Mouse (Mus musculus) adrenal gland, postnatal 4 days (tissue): Measurements from ENCODE around the gene Pold4. TPM values are rescaled to one million over a fixed set of nuclear protein-coding genes. Genes with fewer than 3 reads are reported as not detected.

Experiments
- DNase-seq, 2 experiments: peaks; one replicate each; pipeline ENCODE4 v3.0.0; 2021 to 2022; ENCODE audit warnings: low spot score in 2 of 2, mixed read lengths in 2 of 2
- long read RNA-seq, 2 experiments: library from polyadenylated mRNA; stranded (forward); transcript quantifications; one replicate each; pipeline ENCODE4 v2.0.0; 2021
- total RNA-seq, 2 experiments: library from RNA; stranded (reverse); gene quantifications; 2 replicates each; pipeline ENCODE4 v1.2.3; 2021

Pold4 gene
- total RNA-seq: 10 to 100 TPM; 32.7 to 34.3 TPM
- long read RNA-seq, experiment 1, transcript Pold4-201 (4 exons, 913 nt): major isoform, 26 of 33 reads
- long read RNA-seq, experiment 1, partial matches to known transcripts: 0 of 33 reads
- long read RNA-seq, experiment 1, other reads (novel, unspliced or antisense): 2 of 33 reads
- long read RNA-seq, experiment 2, transcript Pold4-201 (4 exons, 913 nt): major isoform, 11 of 18 reads
- long read RNA-seq, experiment 2, partial matches to known transcripts: 1 of 18 reads
- long read RNA-seq, experiment 2, other reads (novel, unspliced or antisense): 4 of 18 reads

DNA sequence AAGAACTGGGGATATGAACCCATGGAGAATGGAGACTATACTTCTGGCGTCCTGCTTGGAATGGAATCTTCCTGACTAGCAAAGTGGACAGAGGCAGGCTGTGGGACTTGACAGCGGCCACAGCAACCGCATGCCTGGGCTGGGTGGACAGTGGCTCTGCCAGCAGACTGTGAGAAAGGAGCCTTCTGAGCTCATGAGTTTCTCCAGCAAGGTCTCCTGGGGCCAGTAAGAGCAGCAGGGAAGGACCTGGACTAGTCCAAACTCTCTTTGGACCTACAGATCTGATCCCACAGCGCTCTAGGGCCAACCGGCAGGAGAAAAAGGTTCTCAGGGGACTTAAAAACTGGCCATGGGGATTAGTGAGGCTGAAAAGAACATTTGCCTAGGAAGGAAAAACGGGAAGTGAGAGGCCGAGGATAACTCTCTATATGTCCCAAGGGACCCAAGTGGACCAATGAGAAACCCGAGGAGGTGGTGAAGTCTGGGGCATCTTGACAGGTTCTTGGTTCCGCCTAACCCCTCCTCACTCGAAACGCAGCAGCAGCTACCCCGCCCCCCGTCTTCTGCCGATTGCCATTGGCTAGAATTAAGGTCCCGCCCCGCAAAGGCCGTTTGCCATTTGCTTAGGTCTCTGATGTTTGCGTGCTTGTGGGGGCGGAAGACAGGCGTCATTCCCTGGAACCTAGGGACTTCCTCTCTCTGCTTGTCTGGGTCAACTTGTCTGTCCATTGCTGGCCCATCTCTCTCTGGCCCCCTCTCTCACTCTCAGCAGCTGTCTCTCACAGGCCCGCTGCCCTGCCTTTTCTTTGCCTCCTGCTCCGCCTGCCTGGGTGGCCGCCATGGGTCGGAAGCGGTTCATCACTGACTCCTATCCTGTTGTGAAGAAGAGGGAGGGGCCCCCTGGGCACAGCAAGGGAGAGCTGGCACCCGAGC is at the start of gene Pold4:
Gene Pold4 (plus strand): TSS at position 647 of the 933 bp plus-strand sequence.
- DNase-seq: peak; percentile 88 to 94

DNA sequence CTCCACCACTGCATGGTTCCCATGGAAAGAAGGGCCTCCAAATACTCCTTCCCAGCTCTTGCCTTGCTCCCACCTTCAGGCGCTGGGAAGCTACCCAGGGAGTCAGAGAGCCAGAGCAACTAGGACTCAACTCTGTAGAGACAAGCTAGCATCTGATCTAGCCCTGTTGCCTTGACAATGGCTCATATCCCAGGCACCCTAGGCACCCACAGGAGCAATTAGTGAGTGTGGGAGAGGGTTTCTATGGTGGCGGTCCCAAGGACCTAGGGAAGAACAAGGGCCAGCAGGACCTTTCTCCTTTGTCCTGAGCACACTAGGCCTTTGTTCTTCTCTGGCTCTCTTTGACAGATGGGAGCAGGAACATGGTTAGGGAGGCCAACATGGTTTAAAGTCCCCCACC is 48.0 kb upstream of the Pold4 start:
- no peak for DNase-seq

DNA sequence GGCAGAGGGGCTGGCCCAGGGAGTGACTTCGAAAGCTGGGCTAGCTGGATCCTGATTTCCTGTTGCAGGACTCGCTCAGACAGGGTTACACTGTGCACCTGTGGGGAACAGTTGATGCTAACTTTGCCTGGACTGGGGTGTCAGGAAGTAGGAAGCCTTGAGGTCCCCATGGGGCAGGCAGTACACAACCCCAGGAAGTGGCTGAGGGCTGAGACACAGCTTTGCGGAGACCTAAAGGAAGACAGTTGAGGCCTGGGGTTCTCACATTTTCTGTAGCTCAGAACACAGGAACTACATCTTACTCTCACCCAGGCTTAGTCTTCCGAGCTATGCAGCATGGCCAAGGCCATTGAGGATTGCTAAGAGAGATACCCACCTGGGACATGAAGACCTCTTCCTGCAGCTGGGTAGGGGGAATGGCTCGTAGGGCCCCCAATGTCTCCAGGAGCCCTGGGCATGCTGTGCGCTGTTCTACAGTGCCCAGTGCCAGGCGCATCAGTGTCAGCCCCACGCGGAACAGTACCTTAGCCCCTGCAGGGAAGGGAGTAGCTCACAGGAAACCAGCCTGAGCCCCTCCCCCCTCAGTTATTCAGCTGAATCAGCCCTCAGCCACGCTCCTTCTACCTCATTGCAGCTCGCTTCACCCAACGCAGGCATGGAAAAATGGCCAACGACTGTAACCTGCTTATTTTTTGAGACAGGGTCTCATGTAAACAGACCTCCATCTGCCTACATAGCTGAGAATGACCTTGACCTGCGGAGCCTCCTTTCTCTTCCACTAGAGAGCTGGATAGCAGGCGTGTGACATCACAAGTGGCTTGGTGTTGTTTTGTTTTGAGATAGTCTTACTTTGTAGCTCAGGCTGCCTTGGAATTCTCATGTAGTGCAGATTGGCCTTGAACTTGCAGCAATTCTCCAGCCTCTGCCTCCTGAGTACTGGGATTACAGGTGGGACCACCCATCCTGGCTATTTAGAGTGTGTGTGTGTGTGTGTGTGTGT is 46.4 kb upstream of the Pold4 start:
- DNase-seq: no peak

DNA sequence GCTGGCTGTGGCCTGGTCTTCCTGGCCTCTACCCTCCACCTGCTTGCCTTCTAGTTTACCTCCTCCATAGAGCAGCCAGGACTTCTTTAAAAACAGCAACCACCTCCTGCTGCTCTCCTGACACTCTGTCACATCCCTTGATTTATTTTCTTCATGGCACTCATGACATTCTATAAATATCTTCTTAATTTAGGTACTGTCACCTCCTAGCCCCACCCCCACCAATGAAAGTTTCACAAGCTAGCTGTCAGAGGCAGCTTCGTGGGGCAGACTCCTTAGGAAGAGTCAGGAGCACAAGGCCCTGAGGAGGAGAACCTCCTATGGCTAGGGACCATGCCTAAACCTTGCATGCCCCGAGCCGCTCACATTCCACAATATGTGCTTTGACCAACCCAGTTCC is 44.4 kb upstream of the Pold4 start:
- DNase-seq: no peak

DNA sequence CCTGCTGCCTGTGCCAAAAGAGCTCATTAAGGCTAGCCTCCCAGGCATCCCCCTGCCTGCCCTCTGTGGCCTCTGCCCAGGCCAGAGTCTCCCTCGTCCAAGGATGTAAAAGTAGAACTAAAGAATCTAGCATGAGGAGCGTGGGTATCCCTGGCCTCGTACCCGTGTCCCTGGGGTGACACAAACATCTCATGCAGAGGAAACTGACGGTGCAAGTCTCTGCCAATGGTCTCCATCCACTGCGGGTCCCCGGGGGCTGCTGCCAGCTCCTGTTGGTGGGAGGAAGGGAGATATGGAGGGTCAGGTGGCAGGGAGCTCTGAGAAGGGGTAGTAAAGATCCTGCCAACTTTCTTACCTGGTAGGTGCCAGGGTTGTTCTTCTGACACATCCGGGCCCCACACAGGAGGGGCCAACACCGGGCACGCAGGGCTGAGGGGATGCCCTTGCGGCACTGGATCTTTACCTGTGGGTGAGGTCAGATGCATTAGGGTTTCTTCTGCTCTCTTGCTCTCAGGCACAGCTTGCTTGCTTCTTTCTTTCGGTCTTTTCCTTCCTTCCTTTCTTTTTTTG is 42.6 kb upstream of the Pold4 start:
- DNase-seq: no peak

DNA sequence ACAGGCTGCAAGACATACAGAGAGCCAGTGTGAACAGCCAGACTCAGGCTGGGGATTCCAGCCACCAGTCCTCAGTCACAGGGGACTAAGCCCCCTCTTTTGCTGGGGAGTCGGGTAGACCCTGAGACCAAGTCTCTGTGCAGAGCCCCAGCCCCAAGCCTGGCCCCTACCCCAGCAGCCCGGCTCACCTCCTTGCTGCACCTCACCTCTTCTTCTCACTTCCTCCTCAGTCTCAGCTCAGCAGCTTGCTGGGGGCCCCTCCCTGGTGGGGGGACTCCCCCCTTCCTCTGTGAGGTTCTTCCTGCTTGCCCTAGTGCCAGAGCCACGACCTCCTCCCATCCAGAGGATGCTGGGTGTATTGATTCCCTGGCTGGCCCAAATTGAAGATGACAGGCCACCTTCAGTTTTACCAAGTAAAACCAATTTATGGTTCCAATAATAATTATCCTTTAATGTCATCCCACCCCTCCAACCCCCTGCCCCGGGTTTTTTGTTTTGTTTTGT is 40.8 kb upstream of the Pold4 start, which contains the start of gene Tbc1d10c:
Gene Tbc1d10c (minus strand): TSS at position 454 of the 504 bp plus-strand sequence.
- no peak for DNase-seq

DNA sequence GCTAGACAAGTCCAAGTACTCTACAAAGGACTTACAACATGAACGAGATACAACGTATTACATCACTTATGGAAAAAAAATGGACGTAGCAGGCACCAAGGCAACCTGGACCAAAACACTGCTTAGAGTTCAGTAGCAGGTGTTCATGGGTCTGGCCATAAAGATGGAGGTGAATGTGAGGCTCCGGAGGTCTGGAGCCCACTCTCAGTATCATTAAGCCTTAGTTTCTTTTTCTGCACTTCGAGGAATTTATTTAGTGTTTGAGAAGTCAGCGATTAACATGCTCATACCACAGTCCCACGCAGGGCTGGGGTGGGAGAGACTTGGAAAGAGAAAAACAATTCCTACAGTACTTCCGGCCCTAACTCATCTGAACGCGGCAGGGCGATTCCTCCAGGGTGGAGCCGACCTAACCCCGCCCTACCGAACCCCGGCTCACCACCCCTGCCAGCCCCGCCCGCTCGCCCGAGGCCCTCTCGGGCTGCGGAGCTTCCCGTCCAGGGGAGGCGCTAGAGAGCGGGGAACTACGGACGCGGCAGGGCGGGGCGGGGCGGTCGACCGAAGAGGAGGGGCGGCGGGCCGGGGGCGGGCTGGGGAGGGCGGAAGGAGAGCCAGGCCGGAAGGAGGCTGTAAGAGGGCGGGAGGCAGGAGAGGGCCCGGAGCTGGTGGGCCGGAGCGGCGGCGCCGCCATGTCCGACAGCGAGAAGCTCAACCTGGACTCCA is 40.0 kb upstream of the Pold4 start, which contains the start of gene Ppp1ca:
Gene Ppp1ca (plus strand): TSS at position 538 of the 723 bp plus-strand sequence.
- DNase-seq: peak; percentile 95 to 96

DNA sequence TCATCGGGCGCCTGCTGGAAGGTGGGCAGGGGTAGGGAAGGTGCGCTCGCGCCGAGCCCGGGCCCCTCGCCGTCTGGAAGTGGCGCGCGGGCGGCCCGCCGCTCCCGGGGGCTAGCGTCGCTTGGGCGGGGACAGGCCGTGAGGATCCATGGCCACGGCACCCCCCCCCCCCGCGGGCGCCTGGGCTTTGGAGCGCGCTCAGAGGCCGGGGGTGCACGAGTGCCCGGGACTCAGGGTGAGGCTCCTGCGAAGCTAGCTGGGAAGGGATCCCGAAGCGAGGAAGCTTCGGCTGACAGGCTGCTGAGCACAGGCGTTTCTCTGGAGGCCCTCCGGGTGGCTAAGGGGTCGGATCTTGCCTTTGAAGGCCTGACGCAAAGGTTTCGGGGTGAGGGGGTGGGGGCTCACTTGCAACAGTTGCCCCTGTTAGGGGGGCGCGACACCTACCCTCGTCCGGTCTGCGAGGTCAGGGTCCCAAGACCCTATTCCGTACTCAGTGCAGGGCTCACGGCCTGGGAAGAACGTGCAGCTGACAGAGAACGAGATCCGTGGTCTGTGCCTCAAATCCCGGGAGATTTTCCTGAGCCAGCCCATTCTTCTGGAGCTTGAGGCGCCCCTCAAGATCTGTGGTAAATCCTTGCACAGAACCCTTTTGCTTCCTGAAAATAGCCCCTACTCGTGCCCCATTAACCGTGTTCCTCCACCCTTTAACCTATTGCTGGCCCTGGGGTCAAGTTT is 39.3 kb upstream of the Pold4 start:
- no peak for DNase-seq

DNA sequence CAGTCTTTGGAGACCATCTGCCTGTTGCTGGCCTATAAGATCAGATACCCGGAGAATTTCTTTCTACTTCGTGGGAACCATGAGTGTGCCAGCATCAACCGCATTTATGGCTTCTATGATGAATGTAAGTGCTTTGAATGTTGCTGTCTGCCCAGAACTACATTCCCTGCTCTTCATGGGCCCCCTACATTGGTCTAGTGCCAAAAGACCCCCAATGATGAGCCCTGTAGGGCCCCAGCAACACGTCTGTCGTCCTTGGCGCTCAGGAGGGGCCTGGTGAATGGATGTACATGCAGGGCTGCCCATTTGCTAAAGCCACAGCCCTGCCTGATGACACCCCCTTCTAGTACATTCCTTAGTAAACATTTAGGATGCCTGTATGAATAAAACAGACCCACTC is 38.6 kb upstream of the Pold4 start:
- DNase-seq: no peak

DNA sequence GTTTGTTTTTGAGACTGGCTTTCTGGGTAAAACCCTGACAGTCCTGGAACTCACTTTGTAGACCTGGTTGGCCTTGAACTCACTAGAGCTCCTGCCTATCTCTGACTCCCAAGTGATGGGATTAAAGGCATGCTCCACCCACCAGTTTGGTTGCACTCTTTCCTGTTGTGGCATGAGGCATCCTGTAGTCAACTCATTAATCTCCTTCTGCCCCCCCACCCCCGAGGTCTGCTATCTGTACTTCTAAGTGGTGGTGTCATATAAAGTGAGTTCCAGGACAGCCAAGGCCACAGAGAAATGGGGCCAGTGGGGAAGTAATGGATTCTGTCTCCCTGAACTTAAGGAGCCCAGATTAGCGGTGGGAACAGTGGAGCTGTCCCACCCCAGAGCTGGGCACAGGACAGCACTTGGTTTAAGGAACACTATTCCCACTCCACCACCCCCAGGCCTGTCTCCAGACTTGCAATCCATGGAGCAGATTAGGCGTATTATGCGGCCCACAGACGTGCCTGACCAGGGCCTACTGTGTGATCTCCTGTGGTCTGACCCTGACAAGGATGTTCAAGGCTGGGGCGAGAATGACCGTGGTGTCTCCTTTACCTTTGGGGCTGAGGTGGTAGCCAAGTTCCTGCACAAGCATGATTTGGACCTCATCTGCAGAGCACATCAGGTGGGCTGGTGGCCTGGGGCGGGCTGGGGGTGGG is 37.5 kb upstream of the Pold4 start:
- no peak for DNase-seq

DNA sequence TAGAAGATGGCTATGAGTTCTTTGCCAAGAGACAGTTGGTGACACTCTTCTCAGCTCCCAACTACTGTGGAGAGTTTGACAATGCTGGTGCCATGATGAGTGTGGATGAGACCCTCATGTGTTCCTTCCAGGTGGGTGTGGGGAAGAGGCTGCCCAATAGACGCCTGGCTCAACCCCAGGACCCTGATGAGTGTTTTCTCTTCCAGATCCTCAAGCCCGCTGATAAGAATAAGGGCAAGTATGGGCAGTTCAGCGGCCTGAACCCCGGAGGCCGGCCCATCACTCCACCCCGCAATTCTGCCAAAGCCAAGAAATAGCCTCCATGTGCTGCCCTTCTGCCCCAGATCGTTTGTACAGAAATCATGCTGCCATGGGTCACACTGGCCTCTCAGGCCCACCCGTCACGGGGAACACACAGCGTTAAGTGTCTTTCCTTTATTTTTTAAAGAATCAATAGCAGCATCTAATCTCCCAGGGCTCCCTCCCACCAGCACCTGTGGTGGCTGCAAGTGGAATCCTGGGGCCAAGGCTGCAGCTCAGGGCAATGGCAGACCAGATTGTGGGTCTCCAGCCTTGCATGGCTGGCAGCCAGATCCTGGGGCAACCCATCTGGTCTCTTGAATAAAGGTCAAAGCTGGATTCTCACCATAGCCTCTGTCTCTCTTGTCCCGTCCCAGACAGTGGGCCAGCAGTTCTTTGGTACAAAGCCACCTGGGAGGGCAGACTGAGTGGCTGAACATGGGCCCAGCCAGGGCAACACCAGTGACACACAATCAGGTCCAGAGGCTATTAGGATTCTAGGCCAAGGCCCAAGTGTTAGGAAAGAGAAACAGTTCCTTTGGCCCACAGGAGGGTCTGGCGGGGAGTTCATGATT is 36.7 kb upstream of the Pold4 start:
- no peak for DNase-seq

DNA sequence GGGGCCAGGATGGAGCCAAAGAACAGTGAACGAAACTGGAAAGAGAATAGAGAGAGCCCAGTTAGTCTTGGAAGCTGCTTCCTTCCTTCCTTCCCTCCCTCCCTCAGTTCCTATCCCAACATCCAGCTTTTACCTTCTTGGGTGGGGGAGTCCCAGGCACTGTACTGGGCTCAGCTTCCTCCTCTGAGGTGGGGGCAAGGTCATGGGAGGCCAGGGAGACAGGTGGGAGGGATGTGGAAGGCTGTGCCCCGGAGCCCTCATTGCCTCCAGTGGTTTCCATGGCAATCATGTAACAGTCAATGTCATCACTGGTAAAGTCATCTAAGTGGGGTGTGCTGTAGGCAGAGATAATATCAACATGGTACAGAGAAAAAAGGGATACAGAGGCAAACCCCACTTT is 35.7 kb upstream of the Pold4 start:
- DNase-seq: no peak

DNA sequence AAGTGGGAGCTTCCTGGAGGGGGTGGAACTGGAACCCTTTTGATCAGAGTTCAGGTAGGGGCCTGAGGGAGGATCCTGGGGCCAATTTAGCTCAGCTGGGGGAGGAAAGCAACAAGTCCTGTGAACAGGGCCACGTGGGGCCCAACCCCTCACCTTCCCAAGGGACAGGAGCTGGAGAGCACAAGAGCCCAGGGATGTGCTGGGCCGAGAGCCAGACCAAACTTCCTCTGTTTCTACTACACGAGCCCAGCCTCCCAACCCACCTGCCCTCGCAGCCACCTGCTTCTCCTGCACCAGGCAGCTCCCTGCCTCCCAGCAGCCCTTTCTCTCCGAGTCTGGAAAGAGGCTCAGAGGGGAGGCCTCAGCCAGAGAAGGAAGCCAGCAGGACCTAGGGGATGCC is 35.2 kb upstream of the Pold4 start:
- DNase-seq: no peak

DNA sequence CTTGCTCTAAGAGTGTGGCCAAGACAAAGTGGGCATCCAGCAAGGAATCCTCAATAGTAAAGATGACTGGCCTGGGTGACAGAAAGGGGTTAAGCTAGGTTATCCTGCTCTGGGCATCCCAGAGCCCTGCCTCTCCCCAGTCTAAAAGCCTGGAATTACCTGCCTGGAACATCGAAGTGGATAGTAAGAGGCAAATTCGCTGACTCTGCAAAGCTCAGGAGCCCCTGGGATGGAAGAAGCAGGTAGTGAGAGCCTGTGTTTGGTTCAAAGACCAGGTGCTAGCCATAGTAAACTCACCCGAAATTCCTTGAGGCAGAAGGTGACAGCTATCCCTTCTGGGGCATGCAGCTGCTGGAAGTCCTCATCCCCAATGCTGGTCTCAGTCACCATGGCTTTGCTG is 34.5 kb upstream of the Pold4 start:
- no peak for DNase-seq

DNA sequence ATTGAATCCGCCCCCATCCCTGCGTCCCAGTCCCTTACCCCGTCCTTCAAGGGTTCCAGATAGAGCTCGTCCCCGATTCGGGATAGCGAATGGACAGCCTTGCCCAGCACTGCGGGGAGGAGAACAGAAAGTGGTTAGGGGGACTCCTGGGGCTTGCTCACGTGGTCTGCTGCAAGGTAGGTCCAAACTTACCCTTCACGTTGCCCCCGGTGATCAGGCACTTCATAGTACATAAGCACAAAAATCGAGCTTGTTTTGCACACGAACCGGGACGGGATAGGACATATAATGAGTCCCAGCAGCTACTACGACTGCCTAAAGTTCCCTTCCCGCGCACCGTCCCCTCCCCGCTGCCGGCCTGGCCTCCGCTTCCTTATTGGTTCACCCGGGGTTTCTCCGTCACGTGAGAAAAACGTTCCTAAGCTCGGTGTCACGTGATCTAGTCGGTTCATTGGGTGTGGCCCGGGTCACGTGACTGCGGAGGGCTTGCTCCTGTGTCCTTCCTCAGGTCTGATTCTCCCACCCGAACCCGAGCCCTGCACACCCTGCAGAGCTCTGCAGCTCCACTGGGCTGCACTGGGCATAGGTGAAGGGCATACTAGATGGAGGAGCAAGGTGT is 30.3 kb upstream of the Pold4 start, which contains the start of gene Rad9a:
Gene Rad9a (minus strand): TSS at position 372 of the 619 bp plus-strand sequence.
- DNase-seq: peak; percentile 86 to 89

DNA sequence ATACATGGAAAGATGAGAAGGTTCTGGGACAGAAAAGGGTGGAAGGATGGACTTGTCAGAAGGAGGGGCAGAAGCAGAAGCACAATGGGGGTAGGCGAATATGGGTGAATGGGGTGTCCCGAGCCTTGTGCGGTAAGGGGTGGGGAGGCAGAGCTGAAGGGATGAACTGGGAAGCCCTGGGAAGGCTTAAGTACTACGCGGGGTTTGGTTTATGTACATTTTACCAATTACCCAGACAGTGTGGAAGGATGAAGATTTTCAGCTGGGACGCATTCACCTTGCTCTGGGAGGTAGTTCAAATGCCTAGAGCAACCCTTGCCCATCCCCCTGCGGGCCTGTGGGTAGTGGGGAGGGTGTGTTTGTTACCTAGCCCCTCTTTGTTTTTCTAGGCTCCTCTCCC is 29.6 kb upstream of the Pold4 start:
- no peak for DNase-seq

DNA sequence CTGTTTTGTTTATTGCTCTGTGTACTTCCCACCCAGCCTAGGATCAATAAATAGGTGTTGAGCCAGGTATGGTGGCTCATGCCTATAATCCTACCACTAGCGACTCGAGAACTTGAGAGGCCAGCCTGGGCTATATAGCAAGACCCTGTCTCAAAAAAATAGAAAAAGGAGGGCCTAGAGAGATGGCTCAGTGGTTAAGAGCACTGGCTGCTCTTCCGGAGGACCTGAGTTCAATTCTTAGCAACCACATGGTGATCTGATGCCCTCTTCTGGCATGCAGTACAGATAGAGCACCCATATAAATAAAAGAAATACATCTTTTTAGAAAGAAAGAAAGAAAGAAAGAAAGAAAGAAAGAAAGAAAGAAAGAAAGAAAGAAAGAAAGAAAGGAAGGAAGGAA is 28.6 kb upstream of the Pold4 start:
- DNase-seq: no peak
